Mouse (Mus musculus) megakaryocyte progenitor cell, adult 5-6 weeks (primary cell): ENCODE data around the gene Lgals3. TPM values are rescaled to one million over a fixed set of nuclear protein-coding genes. Genes with fewer than 3 reads are reported as not detected.

Experiments used
- ATAC-seq: replicated peaks from 2 replicates; pipeline ENCODE4 v1.8.0; 2016; ENCODE audit warnings: mild to moderate bottlenecking, moderate TSS enrichment, inconsistent platforms; ENCODE audit not compliant: poor library complexity
- total RNA-seq, 2 experiments: library from RNA; stranded (forward) in 1 of 2; stranded (reverse) in 1 of 2; fragments of 157-497, 149-512 nt in 1 of 2; fragments of 200-1000 nt in 1 of 2; gene quantifications; 2 replicates each; pipeline versions ENCODE4 v1.2.3 to v1.2.4; 2015 to 2017

The Lgals3 gene
- total RNA-seq, 2 experiments from 2014 or later: 12.0 to 26.1 TPM

- no peak for ATAC-seq
Observed at GRCm38 (mm10) chr14:47419723-47420276, 52.2 kb downstream of the Lgals3 start.

- no peak for ATAC-seq
Observed at GRCm38 (mm10) chr14:47421606-47422005, 54.1 kb downstream of the Lgals3 start.

- no peak for ATAC-seq
Observed at GRCm38 (mm10) chr14:47422466-47422865, 54.9 kb downstream of the Lgals3 start.

GRCm38 (mm10) chr14:47432987-47433386 lies 65.4 kb downstream of the Lgals3 start:
- ATAC-seq: peak; percentile 76

Other genes with a start within 250 kb of the Lgals3 start
- 1.9 and 2.6 TPM in 2 replicates for gene Gch1, start 178.3 kb upstream of the Lgals3 start, total RNA-seq (2015)
- 1.7 TPM in 2 replicates for gene Gch1, start 178.3 kb upstream of the Lgals3 start, total RNA-seq (2017)
- gene Wdhd1, start 90.9 kb upstream of the Lgals3 start, total RNA-seq (2015): 48.8 and 58.1 TPM in 2 replicates
- gene Wdhd1, start 90.9 kb upstream of the Lgals3 start, total RNA-seq (2017): 105 and 152 TPM in 2 replicates
- gene Socs4, start 90.8 kb upstream of the Lgals3 start, total RNA-seq (2015): 22.5 and 24.1 TPM in 2 replicates
- 16.1 and 34.4 TPM in 2 replicates for gene Socs4, start 90.8 kb upstream of the Lgals3 start, total RNA-seq (2017)
- gene Mapk1ip1l, start 69.5 kb upstream of the Lgals3 start, total RNA-seq (2015): 76.4 and 79.4 TPM in 2 replicates
- gene Mapk1ip1l, start 69.5 kb upstream of the Lgals3 start, total RNA-seq (2017): 40.0 and 56.4 TPM in 2 replicates
- gene Dlgap5, start 50.7 kb downstream of the Lgals3 start, total RNA-seq (2015): 44.2 and 53.5 TPM in 2 replicates
- 75.3 and 77.0 TPM in 2 replicates for gene Dlgap5, start 50.7 kb downstream of the Lgals3 start, total RNA-seq (2017)
- gene Fbxo34, start 82.7 kb downstream of the Lgals3 start, total RNA-seq (2015): 11.0 and 11.4 TPM in 2 replicates
- gene Fbxo34, start 82.7 kb downstream of the Lgals3 start, total RNA-seq (2017): 16.1 and 22.6 TPM in 2 replicates
- 6.1 and 7.5 TPM in 2 replicates for gene Atg14, start 202.9 kb downstream of the Lgals3 start, total RNA-seq (2015)
- gene Atg14, start 202.9 kb downstream of the Lgals3 start, total RNA-seq (2017): 7.1 and 10.9 TPM in 2 replicates